Mouse (Mus musculus) forebrain, embryonic 13.5 days (tissue): ENCODE measurements around the gene Hist1h1d. TPM values are rescaled to one million over a fixed set of nuclear protein-coding genes. Genes with fewer than 3 reads are reported as not detected.

Source experiments
- ATAC-seq: fragments of 200-750 bp; cut with Nextera tagmentation; 2 replicates; pipeline ENCODE4 v1.8.0; 2017
- H3K27ac ChIP-seq: fragments of 300-500 bp; sonication (generic); 2 replicates; pipeline ENCODE4 v1.5.1; 2015; ENCODE audit warnings: inconsistent platforms, mild to moderate bottlenecking, moderate library complexity
- H3K27me3 ChIP-seq: fragments of 300-500 bp; sonication (generic); 2 replicates; pipeline ENCODE4 v1.6.1; 2015; ENCODE audit warnings: mild to moderate bottlenecking, inconsistent platforms
- H3K36me3 ChIP-seq: fragments of 300-500 bp; sonication (generic); 2 replicates; pipeline ENCODE4 v1.6.1; 2015; ENCODE audit warnings: mild to moderate bottlenecking, inconsistent platforms; ENCODE audit not compliant: poor library complexity, severe bottlenecking
- H3K4me1 ChIP-seq: fragments of 300-500 bp; sonication (generic); 2 replicates; pipeline ENCODE4 v1.6.1; 2015; ENCODE audit warnings: inconsistent platforms
- H3K4me2 ChIP-seq: fragments of 300-500 bp; sonication (generic); 2 replicates; pipeline ENCODE4 v1.6.1; 2015; ENCODE audit warnings: inconsistent platforms, mild to moderate bottlenecking, moderate library complexity
- H3K4me3 ChIP-seq: fragments of 300-500 bp; sonication (generic); 2 replicates; pipeline ENCODE4 v1.5.1; 2015; ENCODE audit warnings: mild to moderate bottlenecking, inconsistent platforms
- H3K9ac ChIP-seq: fragments of 300-500 bp; sonication (generic); 2 replicates; pipeline ENCODE4 v1.6.1; 2015; ENCODE audit warnings: mild to moderate bottlenecking, inconsistent platforms
- H3K9me3 ChIP-seq: fragments of 300-500 bp; sonication (generic); replicated peaks from 2 replicates; pipeline ENCODE4 v1.6.1; 2016; ENCODE audit warnings: inconsistent platforms
- WGBS: fragments of 180-500 bp; shearing (Covaris S2); methylation state at CpG from one replicate; pipeline ENCODE4 v1.1.7; 2015; 5-methylcytosine and 5-hydroxymethylcytosine counted together
- polyA plus RNA-seq: library from polyadenylated mRNA; unstranded; fragments of >200 nt; fragmentation: Nextera tagmentation; extraction: Ambion mirVana; gene quantifications from 2 replicates; pipeline ENCODE4 v1.2.1, GENCODE M21; 2015

Gene Hist1h1d
- polyA plus RNA-seq = 0.54 and 0.68 TPM in 2 replicates

GRCm38 (mm10) chr13:23552962-23553361, at the start of gene Hist1h1d:
TSS of gene Hist1h1d (plus strand) at chr13:23553262.
- no peak for ATAC-seq
- Histone ChIP-seq H3K4me1 (peaks cover 27% of the 10 kb centered on the region), H3K27ac (peak within 1 kb of the TSS; percentile 99), H3K4me3 (0 out of 2 replicates have a peak within 1 kb of the TSS, but pooled peaks have one; percentile 3), H3K27me3 (no peaks in the 10 kb centered on the region), H3K9ac (peak within 1 kb of the TSS; percentile 87), H3K36me3 (no peaks in the 10 kb centered on the region), H3K9me3 (no peaks in the 10 kb centered on the region), H3K4me2 (peak within 1 kb of the TSS; percentile 93)

GRCm38 (mm10) chr13:23503797-23504196, 49.3 kb upstream of the Hist1h1d start:
- WGBS = 2% methylated on average over 9 of the region's 9 CpGs
- Histone ChIP-seq H3K4me3 (no peak overlapping the region), H3K4me1 (peaks cover 14% of the 10 kb centered on the region; the same call in 1 of the 2 replicates), H3K9ac (no peak overlapping the region), H3K27ac (no peak overlapping the region), H3K9me3 (no peaks in the 10 kb centered on the region), H3K4me2 (no peak overlapping the region), H3K27me3 (no peaks in the 10 kb centered on the region), H3K36me3 (no peaks in the 10 kb centered on the region)
- ATAC-seq = 0 out of 2 replicates have a peak, but pooled peaks have one; percentile 39

- Histone ChIP-seq H3K4me3 (peak overlapping the region; percentile 23), H3K36me3 (no peaks in the 10 kb centered on the region), H3K9ac (no peak overlapping the region), H3K9me3 (no peaks in the 10 kb centered on the region), H3K4me2 (peak overlapping the region; percentile 51), H3K27me3 (no peaks in the 10 kb centered on the region), H3K4me1 (peaks cover 10% of the 10 kb centered on the region; the same call in 1 of the 2 replicates), H3K27ac (no peak overlapping the region)
- 3% methylated on average over 14 of the region's 14 CpGs for WGBS
- no peak for ATAC-seq
Observed at GRCm38 (mm10) chr13:23505662-23506345, 47.3 kb upstream of the Hist1h1d start.

GRCm38 (mm10) chr13:23506351-23506750, 46.7 kb upstream of the Hist1h1d start:
- no peak overlapping the region for H3K9ac ChIP-seq
- ATAC-seq = no peak
- H3K36me3 ChIP-seq = no peaks in the 10 kb centered on the region
- peak overlapping the region; percentile 51 for H3K4me2 ChIP-seq
- no peak overlapping the region for H3K27ac ChIP-seq
- H3K4me3 ChIP-seq = peak overlapping the region; percentile 23; the same call in 1 of the 2 replicates
- H3K9me3 ChIP-seq = no peaks in the 10 kb centered on the region
- H3K4me1 ChIP-seq = peaks cover 10% of the 10 kb centered on the region; the same call in 1 of the 2 replicates
- 4% methylated on average over 13 of the region's 13 CpGs for WGBS
- H3K27me3 ChIP-seq = no peaks in the 10 kb centered on the region

GRCm38 (mm10) chr13:23506819-23507515, 46.1 kb upstream of the Hist1h1d start:
- no peak overlapping the region for H3K27ac ChIP-seq
- H3K4me1 ChIP-seq = peaks cover 10% of the 10 kb centered on the region; the same call in 1 of the 2 replicates
- H3K4me3 ChIP-seq = no peak overlapping the region
- no peak overlapping the region for H3K9ac ChIP-seq
- H3K4me2 ChIP-seq = peak overlapping the region; percentile 51; the same call in 1 of the 2 replicates
- 19% methylated on average over 14 of the region's 14 CpGs for whole genome bisulfite sequencing
- no peaks in the 10 kb centered on the region for H3K9me3 ChIP-seq
- H3K36me3 ChIP-seq = no peaks in the 10 kb centered on the region
- no peaks in the 10 kb centered on the region for H3K27me3 ChIP-seq
- no peak for ATAC-seq

- Histone ChIP-seq H3K27me3 (no peaks in the 10 kb centered on the region), H3K36me3 (no peaks in the 10 kb centered on the region), H3K9me3 (no peaks in the 10 kb centered on the region), H3K4me1 (peaks cover 9% of the 10 kb centered on the region; the same call in 1 of the 2 replicates), H3K9ac (no peak overlapping the region), H3K27ac (no peak overlapping the region), H3K4me2 (no peak overlapping the region), H3K4me3 (no peak overlapping the region)
- ATAC-seq = no peak
- 43% methylated on average over 1 of the region's 1 CpGs for WGBS
Observed at GRCm38 (mm10) chr13:23510127-23510526, 42.9 kb upstream of the Hist1h1d start.

GRCm38 (mm10) chr13:23513517-23513916, 39.5 kb upstream of the Hist1h1d start:
- Histone ChIP-seq H3K4me2 (no peak overlapping the region), H3K27me3 (no peaks in the 10 kb centered on the region), H3K4me1 (0 out of 2 replicates have a peak, but pooled peaks cover 4% of the 10 kb centered on the region), H3K36me3 (no peaks in the 10 kb centered on the region), H3K9me3 (no peaks in the 10 kb centered on the region), H3K9ac (no peak overlapping the region), H3K4me3 (no peak overlapping the region), H3K27ac (no peak overlapping the region)
- 78% methylated on average over 1 of the region's 1 CpGs for WGBS
- ATAC-seq = no peak

- no peaks in the 10 kb centered on the region for H3K27me3 ChIP-seq
- no peaks in the 10 kb centered on the region for H3K9me3 ChIP-seq
- no peak overlapping the region for H3K27ac ChIP-seq
- WGBS = 77% methylated on average over 5 of the region's 5 CpGs
- no peaks in the 10 kb centered on the region for H3K36me3 ChIP-seq
- no peak overlapping the region for H3K9ac ChIP-seq
- ATAC-seq = no peak
- H3K4me2 ChIP-seq = no peak overlapping the region
- H3K4me3 ChIP-seq = no peak overlapping the region
- H3K4me1 ChIP-seq = peaks cover 10% of the 10 kb centered on the region; the same call in 1 of the 2 replicates
Observed at GRCm38 (mm10) chr13:23515281-23515680, 37.8 kb upstream of the Hist1h1d start.

GRCm38 (mm10) chr13:23515826-23516620, 37.0 kb upstream of the Hist1h1d start:
- Histone ChIP-seq H3K36me3 (no peaks in the 10 kb centered on the region), H3K9ac (peak overlapping the region; percentile 57), H3K27me3 (no peaks in the 10 kb centered on the region), H3K4me1 (peaks cover 10% of the 10 kb centered on the region; the same call in 1 of the 2 replicates), H3K27ac (no peak overlapping the region), H3K4me2 (peak overlapping the region; percentile 60), H3K9me3 (no peaks in the 10 kb centered on the region), H3K4me3 (peak overlapping the region; percentile 50)
- no peak for ATAC-seq
- WGBS = 52% methylated on average over 15 of the region's 15 CpGs

GRCm38 (mm10) chr13:23516822-23517602, 36.0 kb upstream of the Hist1h1d start:
- under 1% methylated on average over 19 of the region's 19 CpGs for WGBS
- H3K27ac ChIP-seq = peak overlapping the region; percentile 66
- no peaks in the 10 kb centered on the region for H3K36me3 ChIP-seq

More at GRCm38 (mm10) chr13:23516822-23517602, 36.0 kb upstream of the Hist1h1d start:
- no peaks in the 10 kb centered on the region for H3K9me3 ChIP-seq
- H3K4me1 ChIP-seq = peaks cover 10% of the 10 kb centered on the region; the same call in 1 of the 2 replicates
- H3K4me2 ChIP-seq = peak overlapping the region; percentile 74
- ATAC-seq = peak; percentile 74
- H3K4me3 ChIP-seq = peak overlapping the region; percentile 50
- no peaks in the 10 kb centered on the region for H3K27me3 ChIP-seq
- peak overlapping the region; percentile 46; the same call in 1 of the 2 replicates for H3K9ac ChIP-seq
